Mouse (Mus musculus) left cerebral cortex, adult 9 months (tissue): ENCODE results near the gene Fgfr3.

Experiments
- DNase-seq, 2 experiments: peaks; one replicate each; pipeline ENCODE4 v3.0.0; 2022; ENCODE audit warnings: low spot score in 2 of 2

Fgfr3 gene

GRCm38 (mm10) chr5:33730516-33730915 is 9.0 kb downstream of the Fgfr3 start:
- DNase-seq: no peak

- DNase-seq: no peak
Measured at GRCm38 (mm10) chr5:33731051-33731450, 9.6 kb downstream of the Fgfr3 start.

DNA sequence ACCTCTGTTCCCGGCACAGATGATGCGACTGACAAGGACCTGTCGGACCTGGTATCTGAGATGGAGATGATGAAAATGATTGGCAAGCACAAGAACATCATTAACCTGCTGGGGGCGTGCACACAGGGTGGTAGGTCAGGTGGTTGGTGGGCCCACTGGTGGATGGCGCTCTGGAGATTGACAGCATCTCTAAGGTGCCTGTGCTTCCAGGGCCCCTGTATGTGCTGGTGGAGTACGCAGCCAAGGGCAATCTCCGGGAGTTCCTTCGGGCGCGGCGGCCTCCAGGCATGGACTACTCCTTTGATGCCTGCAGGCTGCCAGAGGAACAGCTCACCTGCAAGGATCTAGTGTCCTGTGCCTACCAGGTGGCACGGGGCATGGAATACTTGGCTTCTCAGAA is 12.4 kb downstream of the Fgfr3 start:
- DNase-seq: no peak

DNA sequence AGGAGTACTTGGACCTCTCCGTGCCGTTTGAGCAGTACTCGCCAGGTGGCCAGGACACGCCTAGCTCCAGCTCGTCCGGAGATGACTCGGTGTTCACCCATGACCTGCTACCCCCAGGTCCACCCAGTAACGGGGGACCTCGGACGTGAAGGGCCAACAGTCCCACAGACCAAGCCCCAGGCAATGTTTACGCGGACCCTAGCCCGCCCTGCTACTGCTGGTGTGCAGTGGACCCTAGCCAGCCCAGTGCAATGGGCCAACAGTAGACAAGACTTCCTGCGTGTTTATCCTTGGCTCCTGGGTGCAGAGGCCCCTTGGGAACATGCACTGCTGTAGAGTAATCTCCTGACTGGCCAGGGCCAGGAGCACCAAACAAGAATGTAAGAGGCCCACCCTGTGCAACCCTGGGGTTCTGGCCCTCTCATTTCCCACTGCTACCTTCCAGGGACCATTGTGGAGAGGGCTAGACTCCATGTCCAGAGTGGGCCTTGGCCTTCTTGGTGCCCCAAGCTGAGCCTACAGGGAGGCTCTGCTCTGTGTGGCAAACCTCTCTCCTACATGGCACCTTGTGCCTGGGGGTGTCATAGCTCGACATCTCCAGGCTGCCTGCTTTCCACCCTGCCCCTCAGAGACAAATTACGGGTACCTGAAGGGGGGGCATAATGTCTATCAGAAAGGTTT is 14.1 kb downstream of the Fgfr3 start:
- no peak for DNase-seq

GRCm38 (mm10) chr5:33736230-33736629 is 14.8 kb downstream of the Fgfr3 start:
- no peak for DNase-seq

GRCm38 (mm10) chr5:33737903-33738321 is 16.4 kb downstream of the Fgfr3 start:
- DNase-seq: peak in 1 of 2 experiments; percentile 81

GRCm38 (mm10) chr5:33738341-33738740 is 16.9 kb downstream of the Fgfr3 start:
- DNase-seq: no peak

GRCm38 (mm10) chr5:33740548-33740947 is 19.1 kb downstream of the Fgfr3 start:
- no peak for DNase-seq

GRCm38 (mm10) chr5:33743481-33743880 is 22.0 kb downstream of the Fgfr3 start:
- DNase-seq: no peak

DNA sequence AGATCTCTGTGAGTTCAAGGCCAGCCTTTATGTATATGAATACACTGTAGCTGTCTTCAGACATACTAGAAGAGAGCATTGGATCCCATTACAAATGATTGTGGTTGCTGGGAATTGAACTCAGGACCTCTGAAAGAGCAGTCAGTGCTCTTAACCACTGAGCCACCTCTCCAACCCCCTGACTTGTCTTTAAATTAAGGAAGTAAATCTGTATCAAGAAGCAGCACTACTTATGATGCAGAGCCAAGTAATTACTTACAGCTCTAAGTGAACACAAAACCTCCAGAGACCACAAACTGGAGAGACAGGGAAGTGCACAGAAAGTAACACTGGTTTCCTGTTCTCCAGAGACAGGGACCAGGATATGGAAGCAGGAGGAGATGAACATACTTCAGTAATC is 55.7 kb downstream of the Fgfr3 start:
- DNase-seq: no peak

DNA sequence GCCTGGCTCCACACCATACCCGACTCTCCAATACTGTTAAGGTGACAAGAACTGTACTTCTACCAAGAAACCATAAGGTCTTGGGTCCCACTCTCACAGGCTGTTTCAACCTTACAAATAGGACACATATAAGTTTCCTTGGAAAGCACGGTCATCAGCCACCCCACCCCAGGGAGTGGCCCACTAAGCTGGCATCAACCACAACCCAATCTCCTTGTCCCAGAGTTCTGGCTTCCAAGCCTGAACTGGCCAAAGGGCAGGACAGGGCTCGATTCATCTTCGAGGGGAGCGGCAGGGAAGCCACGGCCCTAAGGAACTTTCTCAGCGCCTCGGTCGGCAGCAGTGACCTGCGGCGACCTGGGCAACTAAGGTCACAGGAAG is 60.5 kb downstream of the Fgfr3 start:
- no peak for DNase-seq

DNA sequence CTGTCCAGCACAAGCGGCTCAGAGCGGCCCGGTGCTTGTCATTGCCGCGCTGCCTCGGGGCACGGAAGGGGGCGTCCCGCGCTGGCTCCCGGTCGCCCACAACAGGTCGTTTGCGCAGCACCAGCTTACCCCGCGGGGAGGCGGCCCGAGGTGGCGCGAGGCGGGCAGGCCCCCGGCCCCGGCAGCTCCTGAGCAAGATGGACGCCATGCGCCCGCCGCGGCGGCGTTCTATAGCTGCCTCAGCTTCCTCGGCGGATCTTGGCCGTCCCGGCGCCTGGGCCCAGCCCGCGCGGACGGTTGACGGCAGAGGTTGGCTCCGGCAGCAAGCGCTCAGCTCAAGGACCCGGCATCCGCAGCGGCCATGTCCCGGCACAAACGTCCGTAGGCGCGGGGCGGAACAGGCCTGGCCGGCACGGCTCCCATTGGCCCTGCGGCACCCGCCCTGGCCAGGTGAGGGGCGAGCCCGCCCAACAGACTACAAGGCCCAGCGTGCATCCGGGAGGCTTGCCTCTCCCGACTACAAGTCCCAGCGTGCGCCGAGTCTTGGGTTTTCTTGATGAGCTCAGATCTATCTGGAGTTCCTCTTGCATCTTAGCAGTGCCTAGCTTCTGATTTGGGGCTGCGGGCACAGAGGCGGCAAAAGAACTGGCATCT is 61.0 kb downstream of the Fgfr3 start, which contains the start of gene Letm1:
TSS of gene Letm1 (minus strand) at position 473 of the 654 bp plus-strand sequence.
- peak; percentile 93 to 97 for DNase-seq

DNA sequence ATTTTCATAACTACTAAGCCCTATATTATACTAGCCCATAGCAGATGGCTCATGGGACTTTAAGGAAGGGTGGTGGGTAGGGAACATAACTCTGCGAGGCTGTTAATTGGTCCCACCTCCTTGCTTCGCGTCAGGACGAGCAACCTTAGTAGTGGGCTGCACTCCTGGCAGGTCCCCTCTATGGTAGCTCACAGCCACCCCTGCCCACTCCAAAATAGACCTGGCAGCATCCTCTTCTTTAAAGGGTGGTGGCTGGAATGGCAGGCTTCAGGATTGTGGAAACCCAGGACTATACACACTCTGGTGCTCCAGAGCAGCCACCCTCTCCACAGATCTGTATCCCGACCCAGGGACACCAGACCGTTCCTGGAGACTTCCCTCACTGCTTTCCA is 61.5 kb downstream of the Fgfr3 start:
- DNase-seq: no peak
